Mouse (Mus musculus) midbrain, embryonic 16.5 days (tissue): ENCODE data around the gene Sohlh2. TPM values are rescaled to one million over a fixed set of nuclear protein-coding genes. Genes with fewer than 3 reads are reported as not detected.
A peak's percentile ranks its signal among the peaks of the same experiment; 100 is the strongest.

Experiments used
- ATAC-seq: fragments of 200-750 bp; cut with Nextera tagmentation; 2 replicates; pipeline ENCODE4 v1.8.0; 2017; ENCODE audit warnings: moderate TSS enrichment
- H3K27ac ChIP-seq: fragments of 300-500 bp; sonication (generic); 2 replicates; pipeline ENCODE4 v1.5.1; 2014; ENCODE audit warnings: mild to moderate bottlenecking, low read length, mixed read lengths
- H3K27me3 ChIP-seq: fragments of 300-500 bp; sonication (generic); 2 replicates; pipeline ENCODE4 v1.6.1; 2014; ENCODE audit warnings: low read depth, low read length, mixed read lengths; ENCODE audit not compliant: control insufficient read depth, insufficient read depth
- H3K36me3 ChIP-seq: fragments of 300-500 bp; sonication (generic); 2 replicates; pipeline ENCODE4 v1.6.1; 2014; ENCODE audit warnings: mild to moderate bottlenecking, low read length, moderate library complexity, mixed read lengths; ENCODE audit not compliant: control insufficient read depth, insufficient read depth
- H3K4me1 ChIP-seq: fragments of 300-500 bp; sonication (generic); 2 replicates; pipeline ENCODE4 v1.6.1; 2014; ENCODE audit warnings: mild to moderate bottlenecking, low read length, mixed read lengths; ENCODE audit not compliant: control insufficient read depth, insufficient read depth
- H3K4me2 ChIP-seq: fragments of 300-500 bp; sonication (generic); 2 replicates; pipeline ENCODE4 v1.6.1; 2014; ENCODE audit warnings: mild to moderate bottlenecking, low read length, mixed read lengths
- H3K4me3 ChIP-seq: fragments of 300-500 bp; sonication (generic); 2 replicates; pipeline ENCODE4 v1.5.1; 2014; ENCODE audit warnings: low read depth, mild to moderate bottlenecking, low read length, moderate library complexity, mixed read lengths
- H3K9ac ChIP-seq: fragments of 300-500 bp; sonication (generic); 2 replicates; pipeline ENCODE4 v1.6.1; 2014; ENCODE audit warnings: low read depth, low read length, mixed read lengths
- H3K9me3 ChIP-seq: fragments of 300-500 bp; sonication (generic); replicated peaks from 2 replicates; pipeline ENCODE4 v1.6.1; 2014; ENCODE audit warnings: mild to moderate bottlenecking, low read length, mixed read lengths; ENCODE audit not compliant: control insufficient read depth, poor library complexity, severe bottlenecking
- WGBS: fragments of 180-500 bp; shearing (Covaris S2); extraction: QIAGEN DNeasy Blood & Tissue Kit; methylation state at CpG from one replicate; pipeline ENCODE4 v1.1.7; 2014; 5-methylcytosine and 5-hydroxymethylcytosine counted together
- polyA plus RNA-seq: library from polyadenylated mRNA; unstranded; fragments of >200 nt; fragmentation: Nextera tagmentation; extraction: Ambion mirVana; gene quantifications from 2 replicates; pipeline ENCODE4 v1.2.1, GENCODE M21; 2015

The Sohlh2 gene
- polyA plus RNA-seq, 1 experiment from 2014 or later = not detected

DNA sequence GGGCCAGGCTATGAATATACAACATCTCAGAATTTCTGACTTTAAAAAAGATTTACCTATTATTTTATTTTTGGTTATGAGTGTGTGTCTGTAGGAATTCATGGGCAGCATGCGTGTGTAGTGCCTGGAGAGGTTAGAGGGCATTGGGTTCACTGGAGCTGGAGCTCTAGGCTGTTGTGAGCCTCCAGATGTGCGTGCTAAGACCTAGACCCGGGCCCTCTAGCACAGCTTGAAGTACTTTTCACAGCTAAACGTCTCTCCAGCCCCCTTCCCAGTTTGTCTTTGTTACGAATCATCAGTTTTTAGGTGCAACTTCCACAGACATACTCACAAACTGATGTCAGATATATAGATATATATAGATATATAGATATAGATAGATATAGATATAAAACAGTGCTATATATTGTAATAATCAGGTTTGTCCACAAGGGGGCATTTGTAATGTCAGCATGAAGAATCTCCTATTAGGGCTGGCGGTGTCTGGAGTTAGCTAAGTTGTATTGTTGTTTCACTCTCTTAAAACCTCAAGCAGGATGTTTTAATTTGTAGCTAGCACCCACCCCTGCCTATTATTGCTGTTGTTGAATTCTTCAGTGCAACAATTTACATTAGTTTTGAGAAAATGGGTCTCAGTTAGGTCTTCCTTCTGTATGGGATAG is 29.0 kb upstream of the Sohlh2 start:
- H3K27me3 ChIP-seq = no peaks in the 10 kb centered on the region
- ATAC-seq = no peak

DNA sequence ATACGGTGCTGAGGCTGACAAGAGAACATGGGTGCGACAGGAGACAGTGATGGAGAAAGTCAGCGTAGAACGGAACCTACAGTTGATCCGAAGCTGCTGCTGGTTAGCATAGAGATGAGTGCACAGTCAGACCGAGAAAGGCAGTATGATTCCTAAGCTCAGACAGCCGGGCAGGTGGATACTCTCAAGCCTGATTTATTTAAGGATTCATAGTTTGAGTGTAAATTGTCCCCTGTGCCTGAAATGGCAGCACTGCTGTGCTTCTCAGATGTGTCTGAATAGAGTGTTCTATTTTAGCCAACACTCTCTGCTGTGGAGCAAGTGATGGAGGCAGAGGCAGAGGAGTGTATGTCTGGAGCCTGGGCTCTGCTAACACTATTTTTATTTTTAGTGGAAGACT is 27.7 kb upstream of the Sohlh2 start:
- ATAC-seq = no peak
- Histone ChIP-seq H3K27me3 (no peaks in the 10 kb centered on the region), H3K9ac (no peak overlapping the region), H3K27ac (no peak overlapping the region), H3K9me3 (no peaks in the 10 kb centered on the region), H3K4me1 (peaks cover 2% of the 10 kb centered on the region; the same call in 1 of the 2 replicates), H3K4me3 (no peak overlapping the region), H3K36me3 (no peaks in the 10 kb centered on the region), H3K4me2 (no peak overlapping the region)
- 86% methylated on average over 7 of the region's 7 CpGs for WGBS

More for the DNA sequence above, 29.0 kb upstream of the Sohlh2 start:
- Histone ChIP-seq H3K4me1 (peaks cover 2% of the 10 kb centered on the region; the same call in 1 of the 2 replicates), H3K9ac (no peak overlapping the region), H3K4me3 (no peak overlapping the region), H3K9me3 (no peaks in the 10 kb centered on the region), H3K4me2 (no peak overlapping the region), H3K36me3 (no peaks in the 10 kb centered on the region), H3K27ac (no peak overlapping the region)
- 69% methylated on average over 6 of the region's 6 CpGs for WGBS

DNA sequence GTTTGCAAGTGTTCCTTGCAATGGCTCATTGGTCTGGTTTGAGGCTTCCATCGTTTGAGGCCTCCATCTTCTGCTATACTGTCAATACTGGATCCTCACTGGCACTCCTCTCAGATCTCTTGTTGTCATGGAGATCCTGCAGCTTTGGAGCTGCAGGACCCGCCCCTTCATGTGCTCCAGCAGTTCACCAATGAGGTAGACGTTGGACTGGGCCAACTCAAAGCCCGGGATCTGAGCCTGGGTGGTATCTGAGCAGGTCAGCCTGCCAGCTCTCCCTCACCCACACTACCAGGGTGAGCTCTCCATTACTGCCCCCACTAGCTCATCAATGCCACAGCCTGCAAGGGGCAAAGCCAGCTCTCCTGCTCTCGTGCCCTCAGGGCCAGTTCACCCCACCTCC is 24.4 kb upstream of the Sohlh2 start:
- no peak overlapping the region for H3K9ac ChIP-seq
- H3K4me3 ChIP-seq = no peak overlapping the region
- H3K27ac ChIP-seq = no peak overlapping the region
- no peaks in the 10 kb centered on the region for H3K9me3 ChIP-seq
- H3K36me3 ChIP-seq = no peaks in the 10 kb centered on the region
- no peak overlapping the region for H3K4me2 ChIP-seq
- peak; percentile 59 for ATAC-seq
- H3K27me3 ChIP-seq = no peaks in the 10 kb centered on the region
- H3K4me1 ChIP-seq = peaks cover 3% of the 10 kb centered on the region
- WGBS = 42% methylated on average over 5 of the region's 5 CpGs

- peak; percentile 37; the same call in 1 of the 2 replicates for ATAC-seq
These were observed 20.7 kb upstream of the Sohlh2 start for GRCm38 (mm10) chr3:55161144-55161543.

GRCm38 (mm10) chr3:55163510-55163909 is 18.3 kb upstream of the Sohlh2 start:
- H3K9me3 ChIP-seq = no peaks in the 10 kb centered on the region
- H3K27ac ChIP-seq = no peak overlapping the region
- no peak overlapping the region for H3K4me3 ChIP-seq
- peaks cover 7% of the 10 kb centered on the region for H3K4me1 ChIP-seq
- 0 out of 2 replicates have a peak, but pooled peaks have one; percentile 56 for ATAC-seq
- H3K27me3 ChIP-seq = no peaks in the 10 kb centered on the region
- 48% methylated on average over 4 of the region's 4 CpGs for WGBS
- no peak overlapping the region for H3K9ac ChIP-seq
- no peak overlapping the region for H3K4me2 ChIP-seq
- no peaks in the 10 kb centered on the region for H3K36me3 ChIP-seq

More at GRCm38 (mm10) chr3:55161144-55161543, 20.7 kb upstream of the Sohlh2 start:
- H3K27ac ChIP-seq = peak overlapping the region; percentile 23
- 33% methylated on average over 7 of the region's 7 CpGs for WGBS
- peaks cover 7% of the 10 kb centered on the region for H3K4me1 ChIP-seq
- H3K9me3 ChIP-seq = no peaks in the 10 kb centered on the region
- H3K4me2 ChIP-seq = no peak overlapping the region
- H3K36me3 ChIP-seq = no peaks in the 10 kb centered on the region
- H3K4me3 ChIP-seq = no peak overlapping the region
- H3K9ac ChIP-seq = no peak overlapping the region
- H3K27me3 ChIP-seq = no peaks in the 10 kb centered on the region

- Histone ChIP-seq H3K36me3 (no peaks in the 10 kb centered on the region), H3K27ac (no peak overlapping the region), H3K4me2 (no peak overlapping the region), H3K4me3 (no peak overlapping the region), H3K9me3 (no peaks in the 10 kb centered on the region), H3K9ac (no peak overlapping the region), H3K27me3 (no peaks in the 10 kb centered on the region), H3K4me1 (no peaks in the 10 kb centered on the region)
- WGBS = 80% methylated on average over 3 of the region's 3 CpGs
- ATAC-seq = no peak
These were observed 9.3 kb upstream of the Sohlh2 start for GRCm38 (mm10) chr3:55172478-55172877.

DNA sequence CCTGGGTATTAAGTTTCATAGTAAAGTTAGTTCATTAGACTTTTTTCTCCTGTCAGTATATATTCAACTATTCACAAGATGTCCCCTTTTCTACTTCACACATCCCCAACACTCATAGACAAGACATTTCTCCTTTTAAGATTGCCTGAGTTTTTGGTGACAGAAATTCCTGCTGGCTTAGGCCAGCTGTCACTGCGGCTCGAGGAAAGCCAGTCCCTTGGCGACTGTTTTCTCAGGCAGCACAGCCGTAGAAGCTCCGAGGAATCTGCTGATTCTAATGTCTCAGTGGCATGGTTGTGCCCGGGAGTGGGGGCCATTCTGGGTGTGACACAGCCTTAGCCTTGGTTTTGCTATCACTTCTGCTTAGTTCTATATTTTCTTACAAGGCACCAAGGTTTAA is 4.6 kb upstream of the Sohlh2 start:
- ATAC-seq = no peak
- no peaks in the 10 kb centered on the region for H3K9me3 ChIP-seq
- no peak overlapping the region for H3K4me2 ChIP-seq
- H3K4me3 ChIP-seq = no peak overlapping the region
- no peak overlapping the region for H3K27ac ChIP-seq
- H3K9ac ChIP-seq = no peak overlapping the region
- no peaks in the 10 kb centered on the region for H3K27me3 ChIP-seq
- WGBS = 53% methylated on average over 6 of the region's 6 CpGs
- no peaks in the 10 kb centered on the region for H3K36me3 ChIP-seq
- no peaks in the 10 kb centered on the region for H3K4me1 ChIP-seq

- 97% methylated on average over 4 of the region's 4 CpGs for WGBS
- no peak overlapping the region for H3K4me3 ChIP-seq
- H3K4me2 ChIP-seq = no peak overlapping the region
- ATAC-seq = no peak
- no peaks in the 10 kb centered on the region for H3K36me3 ChIP-seq
- H3K27ac ChIP-seq = no peak overlapping the region
- no peaks in the 10 kb centered on the region for H3K27me3 ChIP-seq
- no peaks in the 10 kb centered on the region for H3K4me1 ChIP-seq
- no peak overlapping the region for H3K9ac ChIP-seq
- no peaks in the 10 kb centered on the region for H3K9me3 ChIP-seq
These were observed 9.8 kb downstream of the Sohlh2 start for GRCm38 (mm10) chr3:55191668-55192067.

DNA sequence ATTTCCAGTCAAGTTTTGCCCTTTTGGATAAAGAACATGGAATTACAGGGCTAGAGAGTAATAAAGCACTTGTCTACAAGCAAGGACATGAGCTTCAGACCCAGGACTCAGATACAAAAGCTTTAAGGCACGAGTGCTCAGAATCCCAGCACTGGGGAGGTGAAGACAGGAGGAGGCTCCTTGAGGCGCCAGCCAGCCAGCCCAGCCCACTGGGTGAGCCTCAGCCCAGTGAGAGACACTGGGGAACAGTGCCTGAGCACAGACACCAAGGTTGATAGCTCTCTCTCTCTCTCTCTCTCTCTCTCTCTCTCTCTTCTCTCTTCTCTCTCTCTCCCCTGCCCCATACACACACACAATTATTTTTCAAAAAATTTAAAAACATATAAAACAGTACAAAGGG is 11.5 kb downstream of the Sohlh2 start:
- no peak overlapping the region for H3K4me2 ChIP-seq
- H3K4me1 ChIP-seq = no peaks in the 10 kb centered on the region
- WGBS = 76% methylated on average over 2 of the region's 2 CpGs
- no peaks in the 10 kb centered on the region for H3K36me3 ChIP-seq
- no peak overlapping the region for H3K4me3 ChIP-seq
- H3K27ac ChIP-seq = no peak overlapping the region
- H3K9me3 ChIP-seq = no peaks in the 10 kb centered on the region
- no peak for ATAC-seq
- H3K9ac ChIP-seq = no peak overlapping the region
- no peaks in the 10 kb centered on the region for H3K27me3 ChIP-seq
